Comparison of ENCODE assay signal across 21 mouse cellular contexts in the genomic region with DNA sequence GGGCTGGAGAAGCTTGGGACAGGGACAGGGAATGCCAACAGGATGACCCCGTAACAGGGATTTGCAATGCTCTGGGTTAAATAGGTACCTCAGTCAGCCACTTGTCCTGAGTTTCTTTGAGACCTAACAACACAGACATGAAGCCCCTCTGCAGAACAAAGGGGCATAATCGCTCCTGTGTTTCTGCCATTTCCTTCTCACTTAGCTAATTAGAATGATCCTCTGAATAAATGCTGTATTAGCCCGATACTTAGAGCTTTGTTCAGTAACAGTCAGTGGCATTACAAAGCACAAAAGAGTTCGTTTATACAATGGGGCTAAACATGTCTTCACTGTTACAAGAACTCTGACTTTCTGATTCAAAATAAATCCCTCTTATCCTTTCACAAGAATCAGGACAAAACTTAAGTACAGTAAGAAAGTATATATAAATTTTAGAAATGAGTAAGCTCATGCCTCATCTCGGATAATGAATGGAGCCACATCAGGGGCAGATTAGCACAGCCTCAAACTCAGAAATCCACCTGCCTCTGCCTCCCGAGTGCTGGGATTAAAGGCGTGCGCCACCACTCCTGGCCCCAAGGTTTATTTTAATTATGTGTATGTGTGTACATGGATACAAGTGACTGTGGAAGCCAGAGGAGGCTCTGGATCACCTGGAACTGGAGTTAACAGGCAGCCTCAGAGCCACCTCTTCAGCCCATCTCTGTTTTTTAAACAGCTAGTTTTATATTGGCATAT. TPM values are rescaled to one million over a fixed set of nuclear protein-coding genes. Genes with fewer than 3 reads are reported as not detected.
DNase-seq lines count a peak whose midpoint lies in the region; ATAC-seq and TF ChIP-seq lines count a peak whose summit lies in the region.
"Had no signal": no experiment of that assay in that cellular context is flagged by ENCODE, and none has a peak within 500 bp of the region (broad histone marks: within the 10 kb centered on the region; RNA-seq: fewer than 3 reads in every experiment).

No protein-coding gene starts in this region.

- no peak for ATAC-seq in forebrain, embryonic 13.5 days
- no peak for ATAC-seq in forebrain, embryonic 15.5 days (replicated peaks)
- ATAC-seq in hindbrain, embryonic 11.5 days (ENCODE audit: low FRiP score) = no peak
- ATAC-seq: forebrain, embryonic 14.5 days had no signal

- no peak overlapping the region for H3K27ac ChIP-seq in forebrain, embryonic 13.5 days
- H3K27ac ChIP-seq in forebrain, embryonic 15.5 days (replicated peaks) = no peak overlapping the region
- peak overlapping the region; percentile 58; the same call in 1 of the 2 replicates for H3K27ac ChIP-seq in layer of hippocampus, adult 2 months
- peak overlapping the region; percentile 62 for H3K27ac ChIP-seq in cortical plate, adult 2 months (ENCODE audit: insufficient read depth, low read length)
- H3K27ac ChIP-seq in hindbrain, embryonic 11.5 days (ENCODE audit: low read depth, low read length) = no peak overlapping the region
- H3K27ac ChIP-seq: embryonic facial prominence, embryonic 13.5 days; embryonic facial prominence, embryonic 15.5 days; forebrain, embryonic 10.5 days had no signal

- TF ChIP-seq POLR2A in cortical plate, adult 2 months (IDR thresholded peaks at IDR 0.05; ENCODE audit: extremely low read depth, insufficient read depth, low read length) = no peak

- H3K4me1 ChIP-seq in forebrain, embryonic 13.5 days = peaks cover 9% of the 10 kb centered on the region; the same call in 1 of the 2 replicates
- H3K4me1 ChIP-seq in forebrain, embryonic 15.5 days = no peaks in the 10 kb centered on the region
- H3K4me1 ChIP-seq in cortical plate, adult 2 months (ENCODE audit: control insufficient read depth, insufficient read depth, low read length) = no peaks in the 10 kb centered on the region
- no peaks in the 10 kb centered on the region for H3K4me1 ChIP-seq in hindbrain, embryonic 11.5 days (replicated peaks; ENCODE audit: control insufficient read depth, insufficient read depth, low read length)

- no peak for DNase-seq in layer of hippocampus, adult 2 months (ENCODE audit: low spot score in 2 of 2)
- DNase-seq in layer of hippocampus, adult 8-10 months (ENCODE audit: low spot score in 2 of 2) = no peak
- peak; percentile 52 for DNase-seq in brain, adult 2 months (ENCODE audit: low read depth, low spot score)
- no peak for DNase-seq in hindbrain, embryonic 11.5 days (ENCODE audit: low spot score)
- DNase-seq: adrenal gland, adult 2 months; adrenal gland, postnatal 10 days; adrenal gland, postnatal 25 days; cerebellum, adult 11-12 months; cerebellum, adult 2 months; cerebellum, adult 9-10 months; cerebellum, postnatal 10 days; cerebellum, postnatal 25 days; embryo, embryonic 11 days had no signal

- peak overlapping the region; percentile 13; the same call in 1 of the 2 replicates for H3K9ac ChIP-seq in forebrain, embryonic 13.5 days
- no peak overlapping the region for H3K9ac ChIP-seq in forebrain, embryonic 15.5 days (replicated peaks)
- H3K9ac ChIP-seq in hindbrain, embryonic 11.5 days (ENCODE audit: low read depth, low read length) = no peak overlapping the region
- H3K9ac ChIP-seq: embryonic facial prominence, embryonic 13.5 days; embryonic facial prominence, embryonic 15.5 days had no signal

- no peaks in the 10 kb centered on the region for H3K36me3 ChIP-seq in forebrain, embryonic 13.5 days (ENCODE audit: poor library complexity, severe bottlenecking)
- no peaks in the 10 kb centered on the region for H3K36me3 ChIP-seq in forebrain, embryonic 15.5 days
- H3K36me3 ChIP-seq in hindbrain, embryonic 11.5 days (ENCODE audit: control insufficient read depth, insufficient read depth, low read length) = no peaks in the 10 kb centered on the region
- H3K36me3 ChIP-seq: embryonic facial prominence, embryonic 13.5 days; embryonic facial prominence, embryonic 15.5 days; forebrain, embryonic 10.5 days had no signal

- no peak overlapping the region for H3K4me3 ChIP-seq in forebrain, embryonic 13.5 days
- no peak overlapping the region for H3K4me3 ChIP-seq in forebrain, embryonic 15.5 days
- no peak overlapping the region for H3K4me3 ChIP-seq in layer of hippocampus, adult 2 months
- no peak overlapping the region for H3K4me3 ChIP-seq in cortical plate, adult 2 months (ENCODE audit: insufficient read depth, low read length)
- H3K4me3 ChIP-seq in hindbrain, embryonic 11.5 days (ENCODE audit: low read depth, low read length) = no peak overlapping the region
- H3K4me3 ChIP-seq: embryonic facial prominence, embryonic 13.5 days; embryonic facial prominence, embryonic 15.5 days; erythroblast, embryonic 14.5 days; forebrain, embryonic 10.5 days had no signal

- TF ChIP-seq CTCF in layer of hippocampus, adult 2 months (conservative IDR thresholded peaks at IDR 0.05) = no peak
- TF ChIP-seq CTCF in cortical plate, adult 2 months (IDR thresholded peaks at IDR 0.05; ENCODE audit: extremely low read depth, insufficient read depth, low read length) = no peak

- H3K27me3 ChIP-seq in forebrain, embryonic 13.5 days = peaks cover 15% of the 10 kb centered on the region
- H3K27me3 ChIP-seq in forebrain, embryonic 15.5 days = peaks cover 9% of the 10 kb centered on the region; the same call in 1 of the 2 replicates
- peaks cover 4% of the 10 kb centered on the region; the same call in 1 of the 2 replicates for H3K27me3 ChIP-seq in hindbrain, embryonic 11.5 days (ENCODE audit: control insufficient read depth, insufficient read depth, low read length)
- H3K27me3 ChIP-seq: embryonic facial prominence, embryonic 15.5 days had no signal

- H3K9me3 ChIP-seq in forebrain, embryonic 13.5 days (replicated peaks) = no peaks in the 10 kb centered on the region
- no peaks in the 10 kb centered on the region for H3K9me3 ChIP-seq in forebrain, embryonic 15.5 days
- no peaks in the 10 kb centered on the region for H3K9me3 ChIP-seq in hindbrain, embryonic 11.5 days (ENCODE audit: control insufficient read depth, low read length)
- H3K9me3 ChIP-seq: embryonic facial prominence, embryonic 13.5 days; embryonic facial prominence, embryonic 15.5 days; forebrain, embryonic 10.5 days had no signal

- no peak overlapping the region for H3K4me2 ChIP-seq in forebrain, embryonic 13.5 days
- H3K4me2 ChIP-seq in forebrain, embryonic 15.5 days (replicated peaks) = no peak overlapping the region
- H3K4me2 ChIP-seq in hindbrain, embryonic 11.5 days (replicated peaks; ENCODE audit: low read depth, low read length) = no peak overlapping the region
- H3K4me2 ChIP-seq: embryonic facial prominence, embryonic 13.5 days; embryonic facial prominence, embryonic 15.5 days had no signal

- WGBS in forebrain, embryonic 13.5 days = 42% methylated on average over 8 of the region's 8 CpGs
- WGBS in forebrain, embryonic 15.5 days = 34% methylated on average over 8 of the region's 8 CpGs
- WGBS in hindbrain, embryonic 11.5 days = 76% methylated on average over 8 of the region's 8 CpGs

RNA-seq across cellular contexts. Expression of a gene that starts 5.9 kb away (rescaled TPM):
- polyA plus RNA-seq in forebrain, embryonic 13.5 days (2015; fragmentation: Nextera tagmentation; extraction: Ambion mirVana) = 24.0 and 25.7 TPM in 2 replicates
- polyA plus RNA-seq in forebrain, embryonic 15.5 days (2015; fragmentation: Nextera tagmentation; extraction: Ambion mirVana) = 26.4 and 28.2 TPM in 2 replicates
- 10 to 100 TPM; 12.1 to 12.9 TPM for total RNA-seq in layer of hippocampus, adult 2 months (2021)
- 10 to 100 TPM; 10.4 to 15.6 (median 13.4) TPM for total RNA-seq in layer of hippocampus, adult 8-10 months (2022)
- polyA plus RNA-seq in cortical plate, adult 2 months (2012; rRNA removed) = 9.3 and 10.5 TPM in 2 replicates
- polyA plus RNA-seq in hindbrain, embryonic 11.5 days (2014; fragmentation: Nextera tagmentation; extraction: Ambion mirVana) = 32.6 and 33.8 TPM in 2 replicates

RNA-seq across cellular contexts. Expression of a gene that starts 31.1 kb away (rescaled TPM):
- polyA plus RNA-seq in forebrain, embryonic 13.5 days (2015; fragmentation: Nextera tagmentation; extraction: Ambion mirVana) = 207 and 209 TPM in 2 replicates
- polyA plus RNA-seq in forebrain, embryonic 15.5 days (2015; fragmentation: Nextera tagmentation; extraction: Ambion mirVana) = 195 and 209 TPM in 2 replicates
- total RNA-seq in layer of hippocampus, adult 2 months (2021) = 100 to 1,000 TPM; 209 to 214 TPM
- total RNA-seq in layer of hippocampus, adult 8-10 months (2022) = 100 to 1,000 TPM; 187 to 204 (median 195) TPM
- 113 and 125 TPM in 2 replicates for polyA plus RNA-seq in cortical plate, adult 2 months (2012; rRNA removed)
- 235 and 238 TPM in 2 replicates for polyA plus RNA-seq in hindbrain, embryonic 11.5 days (2014; fragmentation: Nextera tagmentation; extraction: Ambion mirVana)

Comparison
In these comparisons a context has a peak if more than half of its experiments do, and no peak if none do; other contexts are left out.
1. H3K27ac ChIP-seq: peak in layer of hippocampus, adult 2 months (single experiment) and cortical plate, adult 2 months (single experiment); none in forebrain, embryonic 13.5 days (single experiment), forebrain, embryonic 15.5 days (single experiment) and hindbrain, embryonic 11.5 days (single experiment).